Mouse (Mus musculus) bone marrow macrophage, adult 2 months (primary cell): ENCODE results near the gene Olfr631.
A peak's percentile ranks its signal among the peaks of the same experiment; 100 is the strongest.

Experiments used
- CTCF ChIP-seq: IDR thresholded peaks from 2 replicates; pipeline ENCODE4 v1.5.1; 2012; ENCODE audit warnings: low read depth, mild to moderate bottlenecking, low read length, moderate library complexity
- POLR2A ChIP-seq: IDR thresholded peaks from 2 replicates; pipeline ENCODE4 v1.6.1; 2012; ENCODE audit warnings: mild to moderate bottlenecking, low read depth, low read length, borderline replicate concordance

GRCm38 (mm10) chr7:103942730-103943129 is 14.1 kb downstream of the Olfr631 start:
- TF ChIP-seq CTCF (peak; percentile 33; the same call in 1 of the 2 replicates), POLR2A (no peak)
